Mouse (Mus musculus): ENCODE data around the gene Pycr1.

Pycr1 gene

GRCm38 (mm10) chr11:120658876-120659410 is 15.4 kb upstream of the Pycr1 start:
- DNase-seq (ENCODE audit: extremely low spot score, low spot score), result peak; percentile 82

- DNase-seq (ENCODE audit: extremely low spot score, low spot score), result no peak
These were observed 13.7 kb upstream of the Pycr1 start for GRCm38 (mm10) chr11:120657301-120657700.

GRCm38 (mm10) chr11:120654741-120655140 is 11.2 kb upstream of the Pycr1 start:
- no peak for DNase-seq (ENCODE audit: extremely low spot score, low spot score)

- DNase-seq (ENCODE audit: extremely low spot score, low spot score), result no peak
These were observed 8.3 kb upstream of the Pycr1 start for GRCm38 (mm10) chr11:120651872-120652271.

GRCm38 (mm10) chr11:120648001-120648476 is 4.5 kb upstream of the Pycr1 start, which contains the start of gene Myadml2:
TSS of gene Myadml2 (minus strand) at chr11:120648158.
- DNase-seq (ENCODE audit: extremely low spot score, low spot score), result peak; percentile 55

- DNase-seq (ENCODE audit: extremely low spot score, low spot score), result no peak
These were observed 3.7 kb upstream of the Pycr1 start for GRCm38 (mm10) chr11:120647047-120647830.

- DNase-seq (ENCODE audit: extremely low spot score, low spot score), result no peak
These were observed 499 bp downstream of the Pycr1 start for GRCm38 (mm10) chr11:120642939-120643600.

- DNase-seq (ENCODE audit: extremely low spot score, low spot score), result no peak
These were observed 1.7 kb downstream of the Pycr1 start for GRCm38 (mm10) chr11:120641869-120642268.

- no peak for DNase-seq (ENCODE audit: extremely low spot score, low spot score)
These were observed 2.3 kb downstream of the Pycr1 start for GRCm38 (mm10) chr11:120641255-120641654.

- DNase-seq (ENCODE audit: extremely low spot score, low spot score), result no peak
These were observed 8.8 kb downstream of the Pycr1 start for GRCm38 (mm10) chr11:120634810-120635209.

- peak; percentile 93 for DNase-seq (ENCODE audit: extremely low spot score, low spot score)
These were observed 9.8 kb downstream of the Pycr1 start, which contains the start of gene Mafg for GRCm38 (mm10) chr11:120633520-120634343. TSS of gene Mafg (minus strand) at chr11:120633600.

- DNase-seq (ENCODE audit: extremely low spot score, low spot score), result peak; percentile 74
These were observed 10.7 kb downstream of the Pycr1 start for GRCm38 (mm10) chr11:120632559-120633519.

GRCm38 (mm10) chr11:120631726-120632448 is 11.7 kb downstream of the Pycr1 start:
- DNase-seq (ENCODE audit: extremely low spot score, low spot score), result no peak

- no peak for DNase-seq (ENCODE audit: extremely low spot score, low spot score)
These were observed 12.5 kb downstream of the Pycr1 start for GRCm38 (mm10) chr11:120630881-120631725.

- DNase-seq (ENCODE audit: extremely low spot score, low spot score), result no peak
These were observed 13.1 kb downstream of the Pycr1 start for GRCm38 (mm10) chr11:120630401-120630871.

GRCm38 (mm10) chr11:120629911-120630310 is 13.7 kb downstream of the Pycr1 start:
- DNase-seq (ENCODE audit: extremely low spot score, low spot score), result no peak

GRCm38 (mm10) chr11:120629341-120629730 is 14.2 kb downstream of the Pycr1 start:
- DNase-seq (ENCODE audit: extremely low spot score, low spot score), result no peak

- no peak for DNase-seq (ENCODE audit: extremely low spot score, low spot score)
These were observed 14.8 kb downstream of the Pycr1 start for GRCm38 (mm10) chr11:120628601-120629340.

Data from neural tube, embryonic 10.5 days (tissue).